Mouse (Mus musculus) cerebellum, adult 2 months (tissue): ENCODE measurements around the gene Cops3.

Source experiments
- CTCF ChIP-seq: fragments of 200-500 bp; IDR thresholded peaks from 2 replicates; pipeline ENCODE4 v1.5.1; 2011; ENCODE audit warnings: low read depth, mild to moderate bottlenecking, control low read depth, low read length, moderate library complexity, borderline replicate concordance; ENCODE audit not compliant: insufficient read depth
- POLR2A ChIP-seq: fragments of 200-500 bp; IDR thresholded peaks from 2 replicates; pipeline ENCODE4 v1.6.1; 2011; ENCODE audit warnings: low read length, control low read depth, borderline replicate concordance; ENCODE audit not compliant: insufficient read depth

- no peak for TF ChIP-seq CTCF
- TF ChIP-seq POLR2A = no peak
Observed at GRCm38 (mm10) chr11:59852865-59853264, 13.2 kb upstream of the Cops3 start.
